Mouse (Mus musculus): ENCODE data around the gene Fam208b. TPM values are rescaled to one million over a fixed set of nuclear protein-coding genes. Genes with fewer than 3 reads are reported as not detected.

Fam208b gene
- total and polyA plus RNA-seq, 2 experiments from 2014 or later = 10.1 to 34.9 TPM

GRCm38 (mm10) chr13:3563130-3563529, 47.8 kb downstream of the Fam208b start:
- Histone ChIP-seq H3K4me3 (ENCODE audit: low read depth, low read length) (no peak overlapping the region), H3K27me3 (ENCODE audit: insufficient read depth, low read length) (no peaks in the 10 kb centered on the region), H3K4me2 (ENCODE audit: low read depth, low read length, poor library complexity, severe bottlenecking) (no peak overlapping the region), H3K4me1 (ENCODE audit: insufficient read depth, low read length) (no peaks in the 10 kb centered on the region), H3K36me3 (ENCODE audit: insufficient read depth, low read length) (peaks cover 22% of the 10 kb centered on the region), H3K9ac (replicated peaks; ENCODE audit: low read length, poor library complexity, severe bottlenecking) (no peak overlapping the region), H3K27ac (ENCODE audit: low read depth, low read length) (no peak overlapping the region), H3K9me3 (ENCODE audit: low read length) (no peaks in the 10 kb centered on the region)
- peak; percentile 22 for TF ChIP-seq CTCF (IDR thresholded peaks at IDR 0.05)
- 87% methylated on average over 1 of the region's 1 CpGs for WGBS
- ATAC-seq (ENCODE audit: low FRiP score) (no peak), DNase-seq (ENCODE audit: low spot score) (no peak)

GRCm38 (mm10) chr13:3547856-3548255, 63.1 kb downstream of the Fam208b start:
- no peak for TF ChIP-seq CTCF (IDR thresholded peaks at IDR 0.05)
- DNase-seq (ENCODE audit: low spot score) (no peak), ATAC-seq (ENCODE audit: low FRiP score) (no peak)
- Histone ChIP-seq H3K36me3 (ENCODE audit: insufficient read depth, low read length) (peaks cover 2% of the 10 kb centered on the region), H3K4me2 (ENCODE audit: low read depth, low read length, poor library complexity, severe bottlenecking) (no peak overlapping the region), H3K4me3 (ENCODE audit: low read depth, low read length) (no peak overlapping the region), H3K4me1 (ENCODE audit: insufficient read depth, low read length) (no peaks in the 10 kb centered on the region), H3K9ac (replicated peaks; ENCODE audit: low read length, poor library complexity, severe bottlenecking) (no peak overlapping the region), H3K9me3 (ENCODE audit: low read length) (no peaks in the 10 kb centered on the region), H3K27ac (ENCODE audit: low read depth, low read length) (no peak overlapping the region), H3K27me3 (ENCODE audit: insufficient read depth, low read length) (no peaks in the 10 kb centered on the region)
- 89% methylated on average over 6 of the region's 6 CpGs for WGBS

- Histone ChIP-seq H3K4me2 (ENCODE audit: low read depth, low read length, poor library complexity, severe bottlenecking) (no peak overlapping the region), H3K36me3 (ENCODE audit: insufficient read depth, low read length) (peaks cover 2% of the 10 kb centered on the region), H3K27ac (ENCODE audit: low read depth, low read length) (no peak overlapping the region), H3K9ac (replicated peaks; ENCODE audit: low read length, poor library complexity, severe bottlenecking) (no peak overlapping the region), H3K9me3 (ENCODE audit: low read length) (no peaks in the 10 kb centered on the region), H3K27me3 (ENCODE audit: insufficient read depth, low read length) (no peaks in the 10 kb centered on the region), H3K4me1 (ENCODE audit: insufficient read depth, low read length) (no peaks in the 10 kb centered on the region), H3K4me3 (ENCODE audit: low read depth, low read length) (no peak overlapping the region)
- no peak for DNase-seq (ENCODE audit: low spot score)
- no peak for TF ChIP-seq CTCF (IDR thresholded peaks at IDR 0.05)
- no peak for ATAC-seq (ENCODE audit: low FRiP score)
- whole genome bisulfite sequencing = 84% methylated on average over 3 of the region's 3 CpGs
Observed at GRCm38 (mm10) chr13:3547410-3547809, 63.5 kb downstream of the Fam208b start.

GRCm38 (mm10) chr13:3544925-3545324, 66.0 kb downstream of the Fam208b start:
- Histone ChIP-seq H3K36me3 (ENCODE audit: insufficient read depth, low read length) (no peaks in the 10 kb centered on the region; the same call in 1 of the 2 replicates), H3K27me3 (ENCODE audit: insufficient read depth, low read length) (no peaks in the 10 kb centered on the region), H3K9me3 (ENCODE audit: low read length) (no peaks in the 10 kb centered on the region), H3K4me1 (ENCODE audit: insufficient read depth, low read length) (peaks cover 12% of the 10 kb centered on the region; the same call in 1 of the 2 replicates), H3K27ac (ENCODE audit: low read depth, low read length) (no peak overlapping the region), H3K4me3 (ENCODE audit: low read depth, low read length) (no peak overlapping the region), H3K9ac (replicated peaks; ENCODE audit: low read length, poor library complexity, severe bottlenecking) (no peak overlapping the region), H3K4me2 (ENCODE audit: low read depth, low read length, poor library complexity, severe bottlenecking) (no peak overlapping the region)
- TF ChIP-seq CTCF (IDR thresholded peaks at IDR 0.05) = no peak
- DNase-seq (ENCODE audit: low spot score) (no peak), ATAC-seq (ENCODE audit: low FRiP score) (no peak)
- 89% methylated on average over 5 of the region's 5 CpGs for WGBS

- DNase-seq (ENCODE audit: low spot score) = no peak
- Histone ChIP-seq H3K36me3 (ENCODE audit: insufficient read depth, low read length) (no peaks in the 10 kb centered on the region; the same call in 1 of the 2 replicates), H3K9ac (replicated peaks; ENCODE audit: low read length, poor library complexity, severe bottlenecking) (no peak overlapping the region), H3K27me3 (ENCODE audit: insufficient read depth, low read length) (no peaks in the 10 kb centered on the region), H3K4me2 (ENCODE audit: low read depth, low read length, poor library complexity, severe bottlenecking) (no peak overlapping the region), H3K4me3 (ENCODE audit: low read depth, low read length) (no peak overlapping the region), H3K4me1 (ENCODE audit: insufficient read depth, low read length) (peaks cover 14% of the 10 kb centered on the region; the same call in 1 of the 2 replicates), H3K27ac (ENCODE audit: low read depth, low read length) (no peak overlapping the region), H3K9me3 (ENCODE audit: low read length) (no peaks in the 10 kb centered on the region)
- no peak for TF ChIP-seq CTCF (IDR thresholded peaks at IDR 0.05)
- 93% methylated on average over 4 of the region's 4 CpGs for WGBS
- ATAC-seq (ENCODE audit: low FRiP score) = no peak
Observed at GRCm38 (mm10) chr13:3544077-3544874, 66.6 kb downstream of the Fam208b start.

- H3K4me3 ChIP-seq (ENCODE audit: low read depth, low read length) = no peak overlapping the region
- no peak overlapping the region for H3K9ac ChIP-seq (replicated peaks; ENCODE audit: low read length, poor library complexity, severe bottlenecking)
- no peak overlapping the region for H3K27ac ChIP-seq (ENCODE audit: low read depth, low read length)
- peaks cover 17% of the 10 kb centered on the region; the same call in 1 of the 2 replicates for H3K4me1 ChIP-seq (ENCODE audit: insufficient read depth, low read length)
- WGBS = 34% methylated on average over 2 of the region's 2 CpGs
- H3K4me2 ChIP-seq (ENCODE audit: low read depth, low read length, poor library complexity, severe bottlenecking) = peak overlapping the region; percentile 18
- no peaks in the 10 kb centered on the region for H3K9me3 ChIP-seq (ENCODE audit: low read length)
- TF ChIP-seq CTCF (IDR thresholded peaks at IDR 0.05) = no peak
- ATAC-seq (ENCODE audit: low FRiP score) (no peak), DNase-seq (ENCODE audit: low spot score) (peak; percentile 63)
- H3K27me3 ChIP-seq (ENCODE audit: insufficient read depth, low read length) = no peaks in the 10 kb centered on the region
- no peaks in the 10 kb centered on the region for H3K36me3 ChIP-seq (ENCODE audit: insufficient read depth, low read length)
Observed at GRCm38 (mm10) chr13:3541159-3541782, 69.6 kb downstream of the Fam208b start.
